Mouse (Mus musculus) heart, postnatal 36 days (tissue): ENCODE data around the gene Slc25a25. TPM values are rescaled to one million over a fixed set of nuclear protein-coding genes. Genes with fewer than 3 reads are reported as not detected.
"Not testable (repeated sequence)": the region's sequence is repeated elsewhere in the genome, so short reads cannot be mapped to it uniquely, and the experiment has no call there.

Experiments
- DNase-seq, 2 experiments: peaks; one replicate each; pipeline ENCODE4 v3.0.0; 2021 to 2022
- intact Hi-C: fragments of 180-260 bp; cut with DNase I; formaldehyde crosslinking; loops from one replicate; pipeline ENCODE4 v1.15.1; 2025
- total RNA-seq, 2 experiments: library from RNA; stranded (reverse); gene quantifications; 2 replicates each; pipeline ENCODE4 v1.2.3; 2021

Gene Slc25a25
- 10 to 100 TPM in 1 of 2 experiments, 1 to 10 TPM in 1; 4.8 to 12.4 TPM for total RNA-seq

DNA sequence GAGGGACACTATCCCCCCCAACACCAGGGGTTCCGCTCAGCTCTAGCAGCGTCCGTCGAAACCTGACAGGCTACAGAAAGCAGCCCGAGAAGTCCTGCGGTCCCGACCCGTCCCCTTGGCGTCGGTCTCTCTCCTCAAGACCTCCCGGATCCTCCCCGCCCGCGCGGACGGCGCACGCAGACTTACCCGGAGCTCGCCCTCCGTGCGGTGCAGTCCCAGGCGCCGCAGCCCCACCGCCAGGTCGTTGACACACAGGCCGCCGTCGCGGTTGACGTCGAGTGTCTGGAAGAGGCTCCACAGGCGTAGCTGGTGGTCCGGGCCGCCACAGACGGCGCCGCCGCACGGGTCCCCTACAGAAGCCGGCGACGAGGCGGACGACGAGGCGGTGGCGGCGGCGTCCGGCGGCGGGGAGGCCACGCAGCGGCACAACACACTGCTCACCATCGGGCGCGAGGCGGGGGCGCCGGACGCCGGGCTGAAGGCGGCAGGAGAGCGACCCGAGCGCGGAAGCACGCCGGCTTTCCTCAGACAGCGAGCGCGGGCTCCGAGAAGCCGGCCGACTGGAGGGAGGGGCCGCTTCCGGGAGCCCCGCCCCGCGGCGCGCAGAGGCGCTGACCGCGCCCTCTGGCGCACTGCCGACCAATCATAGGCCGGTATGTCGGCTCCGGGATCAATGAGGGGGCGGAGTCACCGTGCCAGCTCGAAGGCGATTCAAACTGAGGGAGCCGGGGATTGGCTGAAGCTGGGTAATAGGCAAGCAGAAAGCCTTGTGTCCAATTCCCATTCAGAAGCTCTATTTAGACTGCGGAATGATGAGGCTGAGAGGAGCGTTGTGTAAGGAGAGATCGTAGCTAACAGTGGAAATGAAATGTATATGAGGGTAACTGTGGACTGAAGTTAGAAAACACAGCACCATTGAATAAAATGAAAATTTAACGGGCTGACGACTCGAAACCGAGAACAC, at the start of gene Slc25a25:
Gene Slc25a25 (minus strand): TSS at position 565 of the 964 bp plus-strand sequence.
- peak; percentile 97 to 98 for DNase-seq
- intact Hi-C loops = no loop called here

DNA sequence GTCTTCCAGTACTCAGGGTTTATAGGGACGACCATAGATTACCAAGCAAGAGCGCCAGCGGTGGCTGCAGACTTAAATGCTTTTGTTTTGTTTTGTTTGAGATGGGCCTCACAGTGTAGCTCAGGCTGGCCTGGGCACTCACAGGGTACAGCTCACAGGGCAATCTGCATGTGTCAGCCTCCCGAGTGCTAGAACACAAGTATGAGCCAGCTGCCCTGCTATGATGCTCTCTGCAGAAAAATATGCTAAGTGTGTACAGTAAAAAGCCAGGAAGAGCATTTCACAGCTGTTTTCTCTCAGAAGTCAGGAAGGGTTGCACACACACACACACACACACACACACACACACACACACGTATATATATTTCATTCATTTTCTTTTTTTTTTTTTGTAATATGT, 49.2 kb upstream of the Slc25a25 start:
- DNase-seq = no peak
- intact Hi-C loops = no loop called here

DNA sequence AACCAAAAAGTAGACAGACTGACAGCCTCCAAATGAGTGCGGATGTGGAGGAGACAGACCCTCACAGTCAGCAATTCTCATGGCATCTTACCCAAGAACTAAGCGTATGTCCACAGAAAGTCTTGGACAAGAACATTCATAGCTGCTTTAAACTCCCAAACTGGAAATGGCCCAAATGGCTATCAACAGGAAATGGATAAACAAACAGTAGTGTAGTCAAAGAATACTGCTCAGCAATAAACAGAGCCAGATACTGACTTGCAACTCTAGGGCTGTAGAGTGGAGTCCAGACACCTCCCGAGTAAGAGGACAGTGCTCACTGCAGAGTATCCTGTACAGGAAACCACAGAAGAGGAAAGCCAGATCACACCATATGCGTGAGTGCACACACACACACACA, 48.1 kb upstream of the Slc25a25 start:
- DNase-seq = no peak
- intact Hi-C loops = no loop called here

DNA sequence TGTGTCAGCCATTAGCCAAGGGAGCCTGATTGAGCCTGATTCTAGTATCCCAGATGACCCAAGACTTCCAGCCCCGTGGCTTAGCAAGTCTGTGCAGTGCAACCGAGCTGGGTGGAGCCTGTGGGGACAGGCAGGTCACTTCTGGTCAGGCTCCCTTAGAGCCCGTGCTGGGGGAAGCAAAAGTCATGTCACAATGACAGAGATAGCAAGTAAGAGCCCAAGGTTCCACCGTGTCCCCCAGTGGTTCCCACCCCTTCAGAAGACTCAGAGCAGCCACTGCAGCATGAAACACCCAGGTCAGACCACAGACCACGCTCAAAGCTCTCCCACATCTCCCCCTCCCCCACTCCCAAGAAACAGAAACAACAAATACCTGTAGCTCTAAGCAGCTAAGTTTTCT, 44.9 kb upstream of the Slc25a25 start:
- intact Hi-C loops = no loop called here
- DNase-seq = no peak

DNA sequence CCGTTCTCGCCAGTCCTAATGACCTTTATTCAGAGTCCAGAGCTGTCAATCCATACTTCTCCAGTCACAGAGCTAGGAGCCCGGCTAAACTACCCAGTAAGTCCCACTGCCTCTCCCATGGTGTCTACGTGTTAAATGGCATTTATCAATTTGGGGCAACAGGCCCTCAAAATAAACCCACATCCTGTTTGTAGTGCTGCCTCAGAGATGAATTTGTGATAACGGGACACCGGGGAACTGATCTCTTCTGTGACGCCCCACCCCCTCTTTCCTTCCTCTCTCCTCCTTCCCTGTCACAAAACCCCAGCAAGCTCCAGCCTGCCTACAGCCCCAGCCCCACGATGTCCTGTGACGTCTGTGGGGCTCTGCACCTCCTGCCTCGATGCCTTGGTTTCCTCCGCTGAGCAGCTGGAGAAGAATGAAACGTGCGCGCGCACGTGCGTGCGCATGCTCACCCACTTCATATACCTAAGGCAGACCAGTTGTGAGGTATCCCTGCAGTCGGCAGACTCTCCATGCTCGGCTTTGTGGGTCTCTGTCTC, 44.0 kb upstream of the Slc25a25 start:
- intact Hi-C loops = no loop called here
- peak; percentile 36 to 43 for DNase-seq

DNA sequence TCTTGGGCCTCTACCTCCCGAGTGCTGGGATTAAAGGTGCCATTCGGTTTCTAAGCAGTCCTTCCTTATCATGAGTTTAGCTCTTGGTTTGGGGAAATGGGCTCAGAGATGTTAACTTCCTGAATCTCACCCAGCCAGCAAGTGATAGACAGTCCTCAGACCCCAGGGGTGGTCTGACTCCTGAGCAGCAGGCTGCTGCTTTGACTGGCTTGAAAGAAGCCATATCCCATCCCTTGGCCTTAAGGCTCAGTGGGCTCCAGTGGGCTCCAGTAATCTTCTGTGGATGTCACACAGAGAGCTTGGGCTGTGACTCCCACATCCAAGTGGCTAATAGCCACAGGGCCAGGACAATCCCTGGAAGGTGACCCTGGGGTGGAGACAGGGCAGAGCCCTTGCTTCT, 43.3 kb upstream of the Slc25a25 start:
- no peak for DNase-seq
- intact Hi-C loops = no loop called here

DNA sequence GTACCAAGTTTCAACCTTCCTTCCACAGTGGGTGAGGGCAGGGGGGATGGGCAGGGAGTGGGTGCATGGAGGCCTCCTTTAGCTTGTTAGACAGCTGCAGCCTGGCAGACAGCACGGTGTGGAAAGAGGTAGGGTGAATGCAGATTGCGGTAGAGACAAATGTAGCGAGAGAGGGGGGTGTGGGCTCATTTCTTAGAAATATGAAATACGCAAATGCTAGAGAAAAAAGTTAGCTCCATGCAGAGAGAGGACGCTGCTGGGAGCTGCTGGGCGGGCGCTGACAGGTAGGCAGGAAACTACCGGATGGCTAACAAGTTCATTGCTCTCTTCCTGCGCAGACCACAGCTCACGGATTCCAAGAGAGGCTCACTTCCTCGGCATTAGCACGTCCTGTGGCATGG, 42.1 kb upstream of the Slc25a25 start:
- DNase-seq = no peak
- intact Hi-C loops = no loop called here

DNA sequence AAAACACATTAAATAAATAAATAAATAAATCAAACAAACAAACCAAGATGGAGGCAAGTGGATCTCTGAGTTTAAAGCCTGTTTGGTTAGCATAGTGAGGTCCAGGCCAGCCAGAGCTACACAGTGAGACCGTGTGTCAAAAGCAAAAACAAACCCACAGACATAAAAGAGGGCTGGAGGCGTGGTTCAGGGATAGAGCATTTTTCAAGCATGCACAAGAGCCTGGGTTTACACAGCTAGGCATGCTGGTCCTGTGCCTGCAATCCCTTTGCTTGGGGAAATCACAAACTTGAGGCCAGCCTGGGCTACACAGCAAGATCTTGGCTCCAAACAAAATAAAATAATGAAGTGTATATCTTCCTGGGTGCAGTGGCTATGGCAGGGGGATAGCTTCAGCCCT, 41.4 kb upstream of the Slc25a25 start:
- no peak for DNase-seq
- intact Hi-C loops = no loop called here

DNA sequence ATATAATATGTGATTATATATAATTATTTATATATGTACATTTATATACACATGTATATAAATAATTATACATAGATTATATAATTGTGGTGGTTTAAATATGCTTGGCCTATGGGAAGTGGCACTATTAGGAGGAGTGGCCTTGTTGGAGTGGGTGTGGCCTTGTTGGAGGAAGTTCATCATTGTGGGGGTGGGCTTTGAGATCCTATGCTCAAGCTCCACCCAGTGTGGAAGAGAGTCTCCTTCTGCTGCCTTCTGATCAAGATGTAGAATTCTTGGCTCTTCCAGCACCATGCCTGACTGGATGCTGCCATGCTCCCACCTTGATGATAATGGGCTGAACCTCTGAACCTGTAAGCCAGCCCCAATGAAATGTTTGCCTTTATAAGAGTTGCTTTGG, 39.5 kb upstream of the Slc25a25 start:
- intact Hi-C loops = not testable (repeated sequence)

DNA sequence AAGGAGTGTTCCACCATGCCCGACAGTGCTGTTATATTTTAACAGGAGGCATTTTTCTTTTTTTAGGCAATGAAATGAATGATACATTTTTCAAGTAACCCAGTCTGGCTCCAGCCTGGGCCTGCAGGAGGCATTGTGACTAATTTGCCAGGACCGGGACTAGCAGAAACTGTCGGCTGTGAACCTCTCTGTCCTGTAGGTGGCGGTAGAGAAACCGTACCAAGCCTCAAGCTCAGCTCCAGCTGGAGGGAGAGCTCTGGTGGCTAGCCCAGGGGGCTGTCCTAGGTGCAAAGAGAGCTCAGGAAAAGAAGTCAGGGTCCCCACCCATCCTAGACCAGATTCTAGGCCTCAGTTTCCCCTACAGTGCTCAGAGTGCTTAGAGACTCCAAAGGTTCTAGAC, 37.4 kb upstream of the Slc25a25 start:
- intact Hi-C loops = loop anchor here (1.0 kb wide), 1 partner anchor 78 kb away; no protein-coding TSS in a partner anchor
- peak; percentile 81 for DNase-seq

More for the DNA sequence above, 39.5 kb upstream of the Slc25a25 start:
- DNase-seq = not testable (repeated sequence)

DNA sequence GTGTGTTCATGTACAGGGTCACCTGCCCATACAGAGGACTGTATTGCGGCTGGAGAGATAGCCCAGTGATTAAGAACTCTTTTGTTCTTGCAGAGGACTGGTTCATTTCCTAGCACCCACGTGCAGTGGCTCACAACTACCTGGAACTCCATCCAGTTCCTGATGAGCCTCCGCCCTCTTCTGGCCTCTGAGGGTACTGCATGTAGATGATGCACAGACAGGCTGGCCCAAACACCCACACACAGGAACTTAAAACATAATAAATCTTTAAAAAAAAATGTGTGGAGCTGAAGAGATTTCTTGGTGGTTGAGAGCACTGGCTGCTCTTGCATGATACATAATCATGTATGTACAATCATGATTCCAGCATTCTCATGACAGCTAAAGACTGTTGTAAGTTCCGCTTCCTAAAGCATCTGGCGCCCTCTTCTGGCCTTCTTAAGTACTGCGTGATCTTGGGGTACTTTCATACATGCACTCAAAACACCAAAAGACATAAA, 35.9 kb upstream of the Slc25a25 start:
- intact Hi-C loops = loop anchor here (1.0 to 2.0 kb wide), 3 partner anchors 48 to 134 kb away; partner anchors contain the start of genes Ciz1, Dnm1 and Fam102a
- DNase-seq = peak; percentile 91 to 94

DNA sequence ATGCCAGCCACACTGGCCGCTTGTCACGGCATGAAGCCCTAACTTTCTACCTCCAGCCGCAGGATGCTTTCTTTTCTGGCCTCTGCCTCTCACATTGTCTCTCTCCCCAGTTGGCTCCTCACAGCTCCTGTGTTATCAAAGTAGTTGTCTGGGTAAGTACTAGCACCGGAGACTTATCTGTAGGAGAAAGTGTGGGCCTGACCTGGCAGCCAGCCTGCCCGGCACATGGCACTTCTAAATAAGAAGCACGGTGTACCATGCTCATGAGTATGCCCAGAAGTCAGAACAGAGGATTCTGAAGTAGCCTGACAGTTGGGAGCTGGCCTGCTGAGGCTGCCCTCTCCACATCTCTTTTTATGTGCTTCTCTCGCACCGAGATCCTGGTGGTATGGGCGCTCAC, 34.9 kb upstream of the Slc25a25 start:
- DNase-seq = no peak
- intact Hi-C loops = loop anchor here (2.0 kb wide), 2 partner anchors 49 to 133 kb away; partner anchors contain the start of genes Ciz1, Dnm1 and Fam102a

DNA sequence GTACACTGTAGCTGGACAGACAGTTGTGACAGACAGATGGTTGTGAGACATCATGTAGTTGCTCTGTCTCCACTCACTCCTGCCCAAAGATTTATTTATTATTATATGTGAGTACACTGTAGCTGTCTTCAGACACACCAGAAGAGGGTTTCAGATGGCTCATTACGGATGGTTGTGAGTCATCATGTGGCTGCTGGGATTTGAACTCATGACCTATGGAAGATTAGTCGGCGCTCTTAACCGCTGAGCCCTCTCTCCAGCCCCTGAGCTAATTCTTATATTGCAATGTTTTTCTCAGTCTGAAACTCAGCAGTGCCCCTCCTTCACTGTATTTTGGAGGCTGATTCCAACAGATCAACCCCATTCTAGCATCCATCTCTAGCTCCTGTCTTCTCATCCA, 34.5 kb upstream of the Slc25a25 start:
- intact Hi-C loops = loop anchor here (2.0 kb wide), 2 partner anchors 49 to 133 kb away; partner anchors contain the start of genes Ciz1, Dnm1 and Fam102a
- DNase-seq = no peak

DNA sequence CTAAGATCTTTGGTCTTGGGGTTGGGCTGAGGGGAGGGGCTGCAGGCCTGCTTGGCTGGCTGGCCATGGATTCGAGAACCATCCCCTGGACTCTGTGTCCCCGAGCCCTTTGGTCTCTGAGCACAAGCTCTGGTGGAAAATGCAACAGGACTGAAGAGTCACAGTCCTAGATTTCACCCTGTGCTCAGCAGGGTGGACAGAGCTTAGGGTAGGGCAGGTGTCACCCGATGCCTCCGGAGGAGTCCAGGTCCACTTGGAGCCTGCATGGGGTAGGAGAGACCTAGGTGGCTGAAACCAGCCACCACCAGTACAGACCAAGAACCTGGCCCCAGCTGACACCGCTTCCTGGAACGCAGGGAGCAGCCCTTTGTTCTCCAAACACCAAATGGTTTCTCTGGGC, 33.7 kb upstream of the Slc25a25 start:
- intact Hi-C loops = no loop called here

DNA sequence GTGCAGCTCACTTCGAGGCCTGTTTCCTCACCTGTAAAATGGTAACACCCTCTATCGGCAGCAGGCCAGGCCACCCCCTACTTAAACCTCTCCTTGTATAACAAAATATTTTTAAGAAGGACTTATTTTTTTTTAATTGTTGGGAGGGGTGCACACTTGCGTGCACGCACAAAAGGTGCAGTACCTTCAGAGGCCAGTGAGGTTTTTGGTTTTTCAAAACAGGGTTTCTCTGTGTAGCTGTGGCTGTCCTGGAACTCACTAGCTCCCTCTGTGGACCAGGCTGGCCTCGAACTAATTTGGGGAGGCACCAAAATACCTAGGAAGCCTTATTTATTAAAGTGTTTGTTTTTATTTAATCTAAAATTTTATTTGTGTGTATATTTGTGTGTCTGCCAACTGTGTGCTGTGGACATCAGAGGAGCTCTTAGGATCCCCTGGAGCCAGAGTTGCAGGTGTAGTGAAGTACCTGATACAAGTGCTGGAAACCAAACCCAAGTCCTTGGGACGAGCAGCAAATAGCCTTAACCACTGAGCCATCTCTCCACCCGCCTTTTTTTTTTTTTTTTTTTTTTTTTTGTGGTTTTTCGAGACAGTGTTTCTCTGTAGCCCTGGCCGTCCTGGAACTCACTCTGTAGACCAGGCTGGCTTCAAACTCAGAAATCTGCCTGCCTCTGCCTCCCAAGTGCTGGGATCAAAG, 32.1 kb upstream of the Slc25a25 start:
- intact Hi-C loops = no loop called here
- no peak for DNase-seq

More for the DNA sequence above, 33.7 kb upstream of the Slc25a25 start:
- no peak for DNase-seq

DNA sequence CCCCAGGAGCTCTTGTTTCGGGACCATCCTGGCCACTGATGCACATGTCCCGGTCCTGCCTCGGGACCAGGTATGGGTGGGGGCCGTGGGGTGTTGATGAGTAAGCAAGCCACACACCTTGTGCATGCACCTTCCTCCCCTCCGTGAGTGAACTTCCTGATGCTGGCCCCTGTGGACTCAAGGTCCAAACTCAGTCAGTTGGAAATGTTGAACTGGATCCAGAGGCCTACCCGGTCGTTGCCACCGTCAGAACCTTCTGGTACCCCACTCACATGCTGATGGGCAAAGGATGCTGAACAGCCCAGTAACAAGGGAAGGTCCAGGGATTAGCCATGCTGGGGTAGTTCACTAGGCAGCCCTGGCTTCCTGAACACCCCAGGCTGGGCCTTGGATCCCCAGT, 31.1 kb upstream of the Slc25a25 start:
- intact Hi-C loops = no loop called here
- no peak for DNase-seq

DNA sequence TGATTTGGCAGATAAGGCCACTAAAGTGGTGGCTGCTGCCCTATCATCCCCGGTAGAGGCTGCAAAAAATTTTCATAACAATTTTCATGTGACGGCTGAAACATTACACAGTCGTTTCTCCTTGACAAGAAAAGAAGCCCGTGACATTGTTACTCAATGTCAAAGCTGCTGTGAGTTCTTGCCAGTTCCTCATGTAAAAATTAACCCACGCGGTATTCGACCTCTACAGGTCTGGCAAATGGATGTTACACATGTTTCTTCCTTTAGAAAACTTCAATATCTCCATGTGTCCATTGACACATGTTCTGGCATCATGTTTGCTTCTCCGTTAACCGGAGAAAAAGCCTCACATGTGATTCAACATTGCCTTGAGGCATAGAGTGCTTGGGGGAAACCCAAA, 24.1 kb upstream of the Slc25a25 start:
- intact Hi-C loops, DNase-seq: not testable (repeated sequence)

DNA sequence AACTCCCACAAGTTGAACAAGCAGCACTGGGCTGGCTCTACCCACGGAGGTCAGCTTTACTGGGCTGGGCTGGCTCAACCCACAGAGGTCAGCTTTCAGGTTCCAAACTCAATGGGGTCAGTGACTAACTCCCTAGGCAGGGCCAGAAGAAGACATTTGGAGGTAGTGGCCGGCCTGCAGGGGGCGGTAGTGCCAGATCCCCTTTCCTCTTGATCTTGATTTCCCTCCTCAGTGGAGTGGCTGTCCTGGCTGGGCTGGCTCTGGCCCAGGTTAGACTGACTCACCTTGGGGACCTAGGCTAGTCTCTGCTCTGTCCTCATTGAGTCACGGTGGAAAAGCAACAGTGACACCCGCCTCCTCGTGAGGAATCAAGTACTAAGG, 20.4 kb upstream of the Slc25a25 start:
- no peak for DNase-seq
- intact Hi-C loops = no loop called here

DNA sequence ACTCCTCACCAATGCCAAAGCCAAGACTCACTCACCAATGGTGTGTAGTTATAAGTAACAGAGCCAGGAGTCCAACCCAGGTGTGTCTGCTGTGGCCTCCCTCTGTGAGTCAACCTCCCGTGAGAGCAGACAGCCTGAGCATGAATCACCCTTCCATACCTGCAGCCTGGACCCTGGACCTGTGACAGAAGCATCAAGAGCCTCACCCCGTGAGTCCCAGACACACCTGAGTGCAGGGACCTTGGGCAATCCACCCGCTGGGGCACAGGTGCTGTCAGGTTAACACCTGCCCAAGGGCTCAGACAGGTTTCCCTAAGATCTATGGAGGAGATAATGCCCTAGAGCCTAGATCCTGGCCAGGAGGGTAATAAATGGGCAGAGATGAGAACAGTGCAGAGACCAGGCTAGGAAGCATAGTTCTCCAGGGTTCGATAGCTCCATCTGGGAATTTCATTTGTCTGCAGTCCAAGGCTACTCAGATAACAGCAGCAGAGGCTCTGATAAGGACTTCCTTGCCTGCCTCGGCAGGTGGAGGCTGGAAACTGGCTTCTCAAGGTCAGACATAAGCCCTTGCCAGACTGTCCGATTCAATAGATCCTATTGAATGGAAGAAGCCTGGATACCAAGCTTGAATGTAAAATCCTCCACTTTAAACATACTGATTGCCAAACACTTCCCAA, 19.9 kb upstream of the Slc25a25 start:
- no peak for DNase-seq
- intact Hi-C loops = no loop called here

DNA sequence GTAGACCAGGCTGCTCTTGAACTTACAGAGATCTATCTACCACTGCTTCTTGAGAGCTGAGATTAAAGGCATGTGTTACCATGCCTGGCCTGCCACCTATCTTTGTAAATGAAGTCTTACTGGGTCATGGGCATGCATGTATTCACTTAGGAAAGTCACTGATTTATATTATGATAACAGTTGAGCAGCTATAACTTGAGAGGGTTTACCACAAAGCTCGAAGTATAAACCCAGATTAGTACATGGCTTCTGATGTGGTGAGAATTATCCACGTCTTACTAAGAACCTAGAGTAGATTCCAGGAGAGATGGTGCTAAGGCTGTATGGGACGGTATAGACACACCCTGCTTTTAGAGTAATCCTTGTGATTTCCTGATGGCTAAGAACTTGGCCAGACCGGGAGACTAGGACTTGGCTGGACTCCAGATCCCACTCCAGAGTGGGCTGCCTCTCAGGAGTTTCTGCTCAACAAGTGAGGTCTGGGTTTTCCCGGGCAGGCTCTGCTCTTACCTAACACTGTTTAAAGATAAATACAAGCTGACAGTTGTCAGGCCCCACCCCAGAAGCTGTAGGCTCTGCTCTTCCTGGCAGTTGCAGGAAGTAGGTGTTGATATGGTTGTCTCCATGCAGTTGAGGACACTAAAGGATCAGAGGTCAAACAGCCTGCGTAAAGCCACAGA, 13.1 kb upstream of the Slc25a25 start:
- intact Hi-C loops = no loop called here
- DNase-seq = no peak
